Mouse (Mus musculus) heart, adult 2 months (tissue): ENCODE measurements at regions not wholly inside any gene's neighbourhood (a gene's known extent, or its start where the extent isn't known, plus 50 kb on each side); places are given as distances from the start of the nearest gene placed in this dataset.

Experiments used
- CTCF ChIP-seq: fragments of 200-600 bp; IDR thresholded peaks from 2 replicates; pipeline ENCODE4 v1.8.1; 2022; ENCODE audit warnings: antibody characterized with exemption, mild to moderate bottlenecking, moderate library complexity
- EP300 ChIP-seq: fragments of 200-500 bp; IDR thresholded peaks from 2 replicates; pipeline ENCODE4 v1.6.1; 2011; ENCODE audit warnings: low read depth, low read length, control low read depth; ENCODE audit not compliant: insufficient read depth
- POLR2A ChIP-seq: fragments of 200-500 bp; IDR thresholded peaks from 2 replicates; pipeline ENCODE4 v1.6.1; 2011; ENCODE audit warnings: mild to moderate bottlenecking, low read depth, low read length, control low read depth; ENCODE audit not compliant: insufficient read depth

DNA sequence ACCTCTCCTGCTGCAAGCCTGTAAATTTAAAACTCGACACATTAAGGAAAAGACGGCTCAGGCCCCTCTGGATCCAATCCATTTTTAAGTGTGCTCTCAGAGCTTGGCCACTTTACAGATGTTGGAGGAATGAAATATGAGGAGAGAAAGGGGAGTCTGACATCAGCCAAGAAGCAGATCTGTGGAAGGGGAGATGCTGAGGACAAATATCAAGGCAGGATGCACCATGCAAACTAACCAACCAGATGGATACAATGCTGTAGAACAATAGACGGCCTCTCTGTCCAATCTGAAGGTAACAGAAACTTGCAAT, 166.2 kb downstream of the Sox4 start:
- TF ChIP-seq CTCF = no peak
- TF ChIP-seq POLR2A = no peak
- TF ChIP-seq EP300 = no peak
